Mouse (Mus musculus) thymus, adult 2 months (tissue): ENCODE results near the gene Numa1.

Source experiments
- CTCF ChIP-seq: fragments of 200-500 bp; IDR thresholded peaks from 2 replicates; pipeline ENCODE4 v1.5.1; 2012; ENCODE audit warnings: mild to moderate bottlenecking, control low read depth, low read length, moderate library complexity, borderline replicate concordance; ENCODE audit not compliant: control insufficient read depth, poor library complexity, insufficient read depth; ENCODE audit errors: extremely low read depth
- POLR2A ChIP-seq: fragments of 200-500 bp; IDR thresholded peaks from 2 replicates; pipeline ENCODE4 v1.6.1; 2012; ENCODE audit warnings: mild to moderate bottlenecking, low read length, control low read depth, moderate library complexity; ENCODE audit not compliant: control insufficient read depth, poor library complexity, insufficient read depth; ENCODE audit errors: extremely low read depth

- TF ChIP-seq CTCF = no peak
- no peak for TF ChIP-seq POLR2A
These were observed 85.5 kb downstream of the Numa1 start for GRCm38 (mm10) chr7:102019362-102019761.
